Mouse (Mus musculus) stomach, embryonic 15.5 days (tissue): ENCODE measurements around the gene Cdh18. TPM values are rescaled to one million over a fixed set of nuclear protein-coding genes. Genes with fewer than 3 reads are reported as not detected.

Experiments used
- ATAC-seq: fragments of 200-750 bp; cut with Nextera tagmentation; 2 replicates; pipeline ENCODE4 v1.8.0; 2017; ENCODE audit warnings: low read depth, moderate number of reproducible peaks, moderate TSS enrichment; ENCODE audit not compliant: insufficient read depth, low FRiP score
- H3K27ac ChIP-seq: fragments of 300-500 bp; sonication (generic); 2 replicates; pipeline ENCODE4 v1.5.1; 2015; ENCODE audit warnings: mild to moderate bottlenecking, inconsistent platforms
- H3K27me3 ChIP-seq: fragments of 300-500 bp; sonication (generic); replicated peaks from 2 replicates; pipeline ENCODE4 v1.6.1; 2015; ENCODE audit warnings: inconsistent platforms
- H3K36me3 ChIP-seq: fragments of 300-500 bp; sonication (generic); 2 replicates; pipeline ENCODE4 v1.6.1; 2015; ENCODE audit warnings: inconsistent platforms
- H3K4me1 ChIP-seq: fragments of 300-500 bp; sonication (generic); 2 replicates; pipeline ENCODE4 v1.6.1; 2015; ENCODE audit warnings: inconsistent platforms
- H3K4me2 ChIP-seq: fragments of 300-500 bp; sonication (generic); 2 replicates; pipeline ENCODE4 v1.6.1; 2015; ENCODE audit warnings: mild to moderate bottlenecking, inconsistent platforms
- H3K4me3 ChIP-seq: fragments of 300-500 bp; sonication (generic); replicated peaks from 2 replicates; pipeline ENCODE4 v1.5.1; 2015; ENCODE audit warnings: inconsistent platforms
- H3K9ac ChIP-seq: fragments of 300-500 bp; sonication (generic); 2 replicates; pipeline ENCODE4 v1.6.1; 2015; ENCODE audit warnings: inconsistent platforms
- H3K9me3 ChIP-seq: fragments of 300-500 bp; sonication (generic); 2 replicates; pipeline ENCODE4 v1.6.1; 2016; ENCODE audit warnings: inconsistent platforms
- WGBS: fragments of 180-500 bp; shearing (Covaris S2); methylation state at CpG from one replicate; pipeline ENCODE4 v1.1.7; 2015; 5-methylcytosine and 5-hydroxymethylcytosine counted together
- polyA plus RNA-seq: library from polyadenylated mRNA; unstranded; fragments of >200 nt; fragmentation: Nextera tagmentation; extraction: Ambion mirVana; gene quantifications from 2 replicates; pipeline ENCODE4 v1.2.1, GENCODE M21; 2015

The Cdh18 gene
- polyA plus RNA-seq, 1 experiment from 2014 or later: 1.8 TPM

GRCm38 (mm10) chr15:22776346-22776745, 227.5 kb downstream of the Cdh18 start:
- H3K4me1 ChIP-seq: no peaks in the 10 kb centered on the region
- 86% methylated on average over 4 of the region's 4 CpGs for WGBS

GRCm38 (mm10) chr15:22789696-22790095, 240.9 kb downstream of the Cdh18 start:
- Histone ChIP-seq H3K27me3 (no peaks in the 10 kb centered on the region), H3K9me3 (no peaks in the 10 kb centered on the region), H3K9ac (no peak overlapping the region), H3K27ac (no peak overlapping the region), H3K4me1 (no peaks in the 10 kb centered on the region), H3K4me3 (no peak overlapping the region), H3K4me2 (no peak overlapping the region), H3K36me3 (no peaks in the 10 kb centered on the region)
- ATAC-seq: no peak
- 71% methylated on average over 6 of the region's 6 CpGs for WGBS

More at GRCm38 (mm10) chr15:22776346-22776745, 227.5 kb downstream of the Cdh18 start:
- no peaks in the 10 kb centered on the region for H3K27me3 ChIP-seq
- H3K36me3 ChIP-seq: no peaks in the 10 kb centered on the region
- H3K9me3 ChIP-seq: no peaks in the 10 kb centered on the region
- H3K9ac ChIP-seq: no peak overlapping the region
- no peak overlapping the region for H3K4me2 ChIP-seq
- no peak overlapping the region for H3K27ac ChIP-seq
- no peak for ATAC-seq
- no peak overlapping the region for H3K4me3 ChIP-seq

GRCm38 (mm10) chr15:22791791-22792190, 243.0 kb downstream of the Cdh18 start:
- no peak for ATAC-seq
- Histone ChIP-seq H3K9ac (no peak overlapping the region), H3K27me3 (no peaks in the 10 kb centered on the region), H3K36me3 (no peaks in the 10 kb centered on the region), H3K4me2 (no peak overlapping the region), H3K27ac (no peak overlapping the region), H3K9me3 (no peaks in the 10 kb centered on the region), H3K4me1 (no peaks in the 10 kb centered on the region), H3K4me3 (no peak overlapping the region)
- 88% methylated on average over 3 of the region's 3 CpGs for WGBS

- Histone ChIP-seq H3K4me1 (no peaks in the 10 kb centered on the region), H3K9ac (no peak overlapping the region), H3K4me2 (no peak overlapping the region), H3K4me3 (no peak overlapping the region), H3K36me3 (no peaks in the 10 kb centered on the region), H3K9me3 (no peaks in the 10 kb centered on the region), H3K27ac (no peak overlapping the region), H3K27me3 (no peaks in the 10 kb centered on the region)
- ATAC-seq: no peak
These were observed 284.3 kb downstream of the Cdh18 start for GRCm38 (mm10) chr15:22833127-22833526.

- WGBS: 55% methylated on average over 1 of the region's 1 CpGs
- no peaks in the 10 kb centered on the region for H3K4me1 ChIP-seq
These were observed 288.4 kb downstream of the Cdh18 start for GRCm38 (mm10) chr15:22837173-22837572.

GRCm38 (mm10) chr15:22857704-22858103, 308.9 kb downstream of the Cdh18 start:
- Histone ChIP-seq H3K4me3 (no peak overlapping the region), H3K9me3 (no peaks in the 10 kb centered on the region), H3K9ac (no peak overlapping the region), H3K4me2 (no peak overlapping the region), H3K27me3 (no peaks in the 10 kb centered on the region), H3K27ac (no peak overlapping the region), H3K36me3 (no peaks in the 10 kb centered on the region), H3K4me1 (no peaks in the 10 kb centered on the region)
- ATAC-seq: no peak

More at GRCm38 (mm10) chr15:22837173-22837572, 288.4 kb downstream of the Cdh18 start:
- ATAC-seq: no peak
- no peak overlapping the region for H3K4me3 ChIP-seq
- H3K9me3 ChIP-seq: no peaks in the 10 kb centered on the region
- no peaks in the 10 kb centered on the region for H3K27me3 ChIP-seq
- no peak overlapping the region for H3K4me2 ChIP-seq
- H3K9ac ChIP-seq: no peak overlapping the region
- H3K36me3 ChIP-seq: no peaks in the 10 kb centered on the region
- no peak overlapping the region for H3K27ac ChIP-seq

GRCm38 (mm10) chr15:22870679-22871078, 321.9 kb downstream of the Cdh18 start:
- no peaks in the 10 kb centered on the region for H3K9me3 ChIP-seq

GRCm38 (mm10) chr15:22897724-22898123, 348.9 kb downstream of the Cdh18 start:
- no peaks in the 10 kb centered on the region for H3K36me3 ChIP-seq
- H3K4me2 ChIP-seq: no peak overlapping the region
- H3K4me1 ChIP-seq: no peaks in the 10 kb centered on the region
- H3K27me3 ChIP-seq: no peaks in the 10 kb centered on the region
- WGBS: 66% methylated on average over 4 of the region's 4 CpGs
- ATAC-seq: no peak
- H3K27ac ChIP-seq: no peak overlapping the region
- H3K9me3 ChIP-seq: no peaks in the 10 kb centered on the region
- no peak overlapping the region for H3K9ac ChIP-seq
- no peak overlapping the region for H3K4me3 ChIP-seq

More at GRCm38 (mm10) chr15:22870679-22871078, 321.9 kb downstream of the Cdh18 start:
- H3K27ac ChIP-seq: no peak overlapping the region
- no peaks in the 10 kb centered on the region for H3K27me3 ChIP-seq
- ATAC-seq: no peak
- no peak overlapping the region for H3K4me2 ChIP-seq
- 71% methylated on average over 1 of the region's 1 CpGs for WGBS
- no peaks in the 10 kb centered on the region for H3K36me3 ChIP-seq
- H3K4me3 ChIP-seq: no peak overlapping the region
- no peaks in the 10 kb centered on the region for H3K4me1 ChIP-seq
- no peak overlapping the region for H3K9ac ChIP-seq

- Histone ChIP-seq H3K4me2 (no peak overlapping the region), H3K9ac (no peak overlapping the region), H3K4me3 (no peak overlapping the region), H3K36me3 (no peaks in the 10 kb centered on the region), H3K27ac (no peak overlapping the region), H3K9me3 (no peaks in the 10 kb centered on the region), H3K27me3 (no peaks in the 10 kb centered on the region), H3K4me1 (no peaks in the 10 kb centered on the region)
- no peak for ATAC-seq
- WGBS: 71% methylated on average over 4 of the region's 4 CpGs
These were observed 349.4 kb downstream of the Cdh18 start for GRCm38 (mm10) chr15:22898208-22898607.

- H3K4me2 ChIP-seq: no peak overlapping the region
- H3K36me3 ChIP-seq: no peaks in the 10 kb centered on the region
These were observed 365.6 kb downstream of the Cdh18 start for GRCm38 (mm10) chr15:22914444-22914843.

GRCm38 (mm10) chr15:22934293-22934692, 385.5 kb downstream of the Cdh18 start:
- ATAC-seq: no peak
- H3K9me3 ChIP-seq: no peaks in the 10 kb centered on the region
- H3K4me1 ChIP-seq: no peaks in the 10 kb centered on the region
- H3K4me2 ChIP-seq: no peak overlapping the region
- H3K4me3 ChIP-seq: no peak overlapping the region
- no peak overlapping the region for H3K27ac ChIP-seq
- H3K27me3 ChIP-seq: no peaks in the 10 kb centered on the region
- no peaks in the 10 kb centered on the region for H3K36me3 ChIP-seq
- no peak overlapping the region for H3K9ac ChIP-seq
- WGBS: 43% methylated on average over 4 of the region's 4 CpGs

More at GRCm38 (mm10) chr15:22914444-22914843, 365.6 kb downstream of the Cdh18 start:
- no peak for ATAC-seq
- no peaks in the 10 kb centered on the region for H3K4me1 ChIP-seq
- H3K4me3 ChIP-seq: no peak overlapping the region
- H3K27ac ChIP-seq: no peak overlapping the region
- no peaks in the 10 kb centered on the region for H3K9me3 ChIP-seq
- no peaks in the 10 kb centered on the region for H3K27me3 ChIP-seq
- no peak overlapping the region for H3K9ac ChIP-seq

GRCm38 (mm10) chr15:22947234-22947633, 398.4 kb downstream of the Cdh18 start:
- H3K4me3 ChIP-seq: no peak overlapping the region
- H3K27ac ChIP-seq: no peak overlapping the region
- no peaks in the 10 kb centered on the region for H3K36me3 ChIP-seq
- no peak overlapping the region for H3K9ac ChIP-seq
- H3K4me1 ChIP-seq: no peaks in the 10 kb centered on the region
- no peaks in the 10 kb centered on the region for H3K27me3 ChIP-seq
- no peak overlapping the region for H3K4me2 ChIP-seq
- no peak for ATAC-seq
- WGBS: 85% methylated on average over 1 of the region's 1 CpGs
- H3K9me3 ChIP-seq: no peaks in the 10 kb centered on the region

- Histone ChIP-seq H3K9ac (no peak overlapping the region), H3K4me2 (no peak overlapping the region), H3K27me3 (no peaks in the 10 kb centered on the region), H3K27ac (no peak overlapping the region), H3K4me3 (no peak overlapping the region), H3K4me1 (no peaks in the 10 kb centered on the region), H3K9me3 (no peaks in the 10 kb centered on the region), H3K36me3 (no peaks in the 10 kb centered on the region)
- 80% methylated on average over 11 of the region's 11 CpGs for WGBS
- no peak for ATAC-seq
These were observed 420.6 kb downstream of the Cdh18 start for GRCm38 (mm10) chr15:22969424-22969823.
